Mouse (Mus musculus): ENCODE measurements around the gene Ptprt. TPM values are rescaled to one million over a fixed set of nuclear protein-coding genes. Genes with fewer than 3 reads are reported as not detected.

Gene Ptprt
- polyA plus RNA-seq, 1 experiment, result not detected

DNA sequence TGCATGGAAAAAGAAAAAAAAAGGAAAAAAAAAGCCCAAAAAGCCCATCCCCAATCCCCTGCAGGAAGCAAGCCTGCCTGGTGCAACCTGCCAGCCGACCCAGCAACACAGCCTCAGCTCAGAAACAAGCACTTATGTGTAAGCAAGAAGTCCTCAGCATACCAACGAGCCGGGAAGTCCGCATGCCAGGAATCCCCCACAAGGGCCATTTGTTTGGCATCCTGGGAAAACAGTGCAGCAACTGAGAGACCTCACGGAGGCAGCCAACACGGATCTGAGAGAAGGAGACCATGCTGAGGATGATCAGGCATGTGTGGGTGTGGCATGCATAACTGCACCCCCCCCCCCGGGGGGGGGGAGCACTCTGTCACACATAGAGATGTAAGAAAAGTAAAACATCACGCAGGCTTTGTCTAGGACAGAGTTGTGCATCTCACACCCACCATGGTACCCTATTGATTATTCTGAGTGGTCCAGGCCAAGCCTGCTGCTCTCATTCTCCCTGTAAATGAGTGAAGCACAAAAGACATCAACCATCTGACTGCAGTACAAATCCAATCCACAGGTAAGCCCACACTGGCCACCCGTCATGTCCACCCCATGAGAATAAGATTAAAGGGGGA is 24.4 kb downstream of the Ptprt start:
- Histone ChIP-seq H3K27ac (replicated peaks; ENCODE audit: low read depth, low read length) (no peak overlapping the region), H3K4me1 (ENCODE audit: control insufficient read depth, insufficient read depth, insufficient read length, low read length) (no peaks in the 10 kb centered on the region), H3K4me3 (ENCODE audit: insufficient read depth, low read depth, low read length) (no peak overlapping the region)

DNA sequence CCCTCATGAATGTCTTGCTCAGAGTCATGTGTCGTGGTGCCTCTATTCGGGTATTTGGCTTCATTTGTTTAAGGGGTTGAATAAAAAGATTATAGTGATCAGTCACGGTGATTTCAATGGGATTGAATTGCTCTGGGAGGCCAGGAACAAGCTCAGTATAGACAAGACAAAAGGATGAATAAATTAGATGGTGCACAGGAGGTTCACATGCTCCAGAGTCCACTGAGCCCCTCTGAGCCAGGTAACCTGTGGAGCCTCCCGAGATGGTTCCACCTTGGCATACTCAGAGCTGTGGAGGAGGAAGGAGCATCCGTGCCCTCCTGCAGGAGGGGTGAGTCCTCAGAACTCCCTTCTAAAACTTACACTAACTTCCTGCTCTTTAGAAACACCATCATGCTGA is 26.0 kb downstream of the Ptprt start:
- H3K4me3 ChIP-seq (ENCODE audit: insufficient read depth, low read depth, low read length), result no peak overlapping the region
- no peaks in the 10 kb centered on the region for H3K4me1 ChIP-seq (ENCODE audit: control insufficient read depth, insufficient read depth, insufficient read length, low read length)
- H3K27ac ChIP-seq (replicated peaks; ENCODE audit: low read depth, low read length), result no peak overlapping the region

DNA sequence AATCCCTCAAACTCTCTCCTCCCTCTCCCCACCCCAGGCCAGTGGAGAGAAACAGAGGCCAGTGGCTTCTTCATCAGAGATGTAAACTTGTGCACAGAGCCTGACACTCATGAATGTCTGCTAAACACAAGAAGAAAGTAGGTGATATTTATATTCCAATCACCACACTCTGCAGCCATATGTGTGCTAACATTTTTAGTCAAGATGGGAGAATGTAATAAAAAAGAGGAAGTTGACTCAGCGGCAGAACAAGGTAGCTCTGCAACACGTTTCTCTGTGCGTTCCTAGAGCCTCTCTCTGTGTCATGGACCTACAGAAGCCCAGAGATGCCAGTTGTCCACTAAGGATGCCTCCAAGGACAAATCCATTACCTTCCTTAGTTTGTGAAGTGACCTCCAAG is 34.9 kb downstream of the Ptprt start:
- Histone ChIP-seq H3K4me1 (ENCODE audit: control insufficient read depth, insufficient read depth, insufficient read length, low read length) (no peaks in the 10 kb centered on the region), H3K4me3 (ENCODE audit: insufficient read depth, low read depth, low read length) (no peak overlapping the region), H3K27ac (replicated peaks; ENCODE audit: low read depth, low read length) (no peak overlapping the region)

DNA sequence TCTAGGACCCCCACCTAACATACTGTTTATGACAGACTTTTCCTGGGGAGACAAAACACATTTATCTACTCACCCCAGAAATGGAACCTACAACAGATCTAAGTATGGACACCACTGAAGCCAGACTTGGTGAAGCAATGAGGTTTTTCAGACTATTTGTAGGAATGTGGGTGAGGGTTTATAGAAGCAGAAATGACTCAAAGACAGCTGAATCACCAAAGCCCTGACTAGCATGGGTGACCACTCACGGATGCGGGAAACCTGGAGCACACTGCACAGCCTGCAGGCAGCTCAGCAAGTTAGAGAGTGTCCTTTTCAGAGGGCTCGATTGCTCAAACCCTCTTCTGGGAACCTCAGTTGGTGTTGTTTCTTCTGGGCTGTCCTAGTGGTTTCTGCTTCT is 36.2 kb downstream of the Ptprt start:
- Histone ChIP-seq H3K4me3 (ENCODE audit: insufficient read depth, low read depth, low read length) (no peak overlapping the region), H3K27ac (replicated peaks; ENCODE audit: low read depth, low read length) (no peak overlapping the region), H3K4me1 (ENCODE audit: control insufficient read depth, insufficient read depth, insufficient read length, low read length) (no peaks in the 10 kb centered on the region)

DNA sequence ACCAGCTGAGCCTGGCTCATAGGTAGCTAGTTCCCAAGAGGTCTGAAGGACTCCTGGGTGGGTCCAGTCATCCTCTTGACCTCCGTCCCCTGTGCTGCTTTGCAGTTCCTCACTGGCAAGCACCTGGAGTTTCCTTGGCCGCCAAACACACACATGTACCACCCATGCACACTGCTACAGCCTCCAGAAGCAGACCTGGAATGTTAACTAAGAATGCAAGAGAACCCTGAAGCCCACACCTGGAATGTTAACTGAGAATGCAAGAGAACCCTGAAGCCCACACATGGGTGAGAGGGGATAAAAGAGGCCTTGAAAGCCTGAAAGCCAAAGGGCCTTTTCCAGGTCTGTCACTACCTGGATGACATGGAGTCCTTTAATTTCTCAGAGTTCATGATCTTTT is 46.7 kb downstream of the Ptprt start:
- H3K4me3 ChIP-seq (ENCODE audit: insufficient read depth, low read depth, low read length), result no peak overlapping the region
- H3K4me1 ChIP-seq (ENCODE audit: control insufficient read depth, insufficient read depth, insufficient read length, low read length), result no peaks in the 10 kb centered on the region
- H3K27ac ChIP-seq (replicated peaks; ENCODE audit: low read depth, low read length), result no peak overlapping the region

DNA sequence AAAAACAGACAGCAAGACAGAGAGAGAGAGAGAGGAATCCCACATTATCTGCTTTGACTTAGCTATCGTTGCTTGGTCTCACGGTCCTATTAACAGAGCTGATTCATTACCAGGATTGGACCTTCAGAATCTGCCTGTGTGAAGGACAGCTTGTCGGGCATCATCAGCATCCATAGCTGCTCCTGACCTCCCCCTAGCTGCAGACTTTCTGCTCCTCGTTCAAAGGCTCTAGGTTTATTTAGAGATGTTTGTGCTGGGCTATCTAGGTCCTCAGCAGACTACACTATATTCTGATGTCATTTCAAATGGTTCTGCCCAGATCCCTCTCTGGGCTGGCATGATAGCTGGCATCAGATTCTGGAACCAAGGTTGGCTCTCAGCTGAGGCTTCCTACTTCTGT is 47.5 kb downstream of the Ptprt start:
- no peaks in the 10 kb centered on the region for H3K4me1 ChIP-seq (ENCODE audit: control insufficient read depth, insufficient read depth, insufficient read length, low read length)
- no peak overlapping the region for H3K27ac ChIP-seq (replicated peaks; ENCODE audit: low read depth, low read length)

DNA sequence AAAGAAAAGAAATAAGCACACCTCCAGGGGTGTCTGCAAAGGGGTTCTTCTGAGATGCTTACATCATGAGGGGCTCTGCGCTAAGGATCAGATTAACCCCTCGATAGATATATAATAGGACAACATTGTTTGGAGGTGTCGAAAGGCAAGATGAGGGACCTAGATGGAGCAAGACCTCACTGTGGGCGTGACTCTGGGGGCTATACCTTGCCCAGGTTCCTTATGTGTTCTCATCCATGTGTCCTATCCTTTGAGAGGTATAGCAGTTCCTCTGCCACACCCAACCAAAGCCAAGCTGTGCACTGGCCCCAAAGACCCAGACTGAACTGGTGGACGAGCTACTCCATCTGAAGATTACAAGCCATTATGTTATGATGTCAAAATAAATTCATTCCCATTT is 58.2 kb downstream of the Ptprt start:
- H3K4me1 ChIP-seq (ENCODE audit: control insufficient read depth, insufficient read depth, insufficient read length, low read length), result no peaks in the 10 kb centered on the region
- H3K27ac ChIP-seq (replicated peaks; ENCODE audit: low read depth, low read length), result no peak overlapping the region
- no peak overlapping the region for H3K4me3 ChIP-seq (ENCODE audit: insufficient read depth, low read depth, low read length)

More for the DNA sequence above, 47.5 kb downstream of the Ptprt start:
- H3K4me3 ChIP-seq (ENCODE audit: insufficient read depth, low read depth, low read length), result no peak overlapping the region

DNA sequence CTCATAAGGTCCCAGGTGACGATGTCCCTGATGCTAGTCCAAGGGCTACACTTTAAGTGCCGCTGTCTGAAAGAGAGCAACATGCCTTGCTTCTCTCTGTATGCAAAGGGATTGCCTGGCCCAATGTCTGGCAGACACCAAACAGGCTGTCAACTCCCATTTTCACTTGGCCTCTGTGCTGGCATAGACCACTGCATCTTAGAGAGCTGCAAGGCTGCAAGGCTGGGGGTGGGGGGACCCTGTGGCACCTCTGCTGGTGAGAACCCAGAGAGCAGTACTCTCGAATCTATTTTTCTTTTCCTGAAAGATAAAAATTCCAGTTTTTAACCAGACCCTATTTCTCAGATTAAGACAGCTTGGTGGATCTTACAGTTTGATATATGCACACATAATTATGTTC is 69.6 kb downstream of the Ptprt start:
- no peak overlapping the region for H3K27ac ChIP-seq (replicated peaks; ENCODE audit: low read depth, low read length)
- no peak overlapping the region for H3K4me3 ChIP-seq (ENCODE audit: insufficient read depth, low read depth, low read length)
- H3K4me1 ChIP-seq (ENCODE audit: control insufficient read depth, insufficient read depth, insufficient read length, low read length), result no peaks in the 10 kb centered on the region

DNA sequence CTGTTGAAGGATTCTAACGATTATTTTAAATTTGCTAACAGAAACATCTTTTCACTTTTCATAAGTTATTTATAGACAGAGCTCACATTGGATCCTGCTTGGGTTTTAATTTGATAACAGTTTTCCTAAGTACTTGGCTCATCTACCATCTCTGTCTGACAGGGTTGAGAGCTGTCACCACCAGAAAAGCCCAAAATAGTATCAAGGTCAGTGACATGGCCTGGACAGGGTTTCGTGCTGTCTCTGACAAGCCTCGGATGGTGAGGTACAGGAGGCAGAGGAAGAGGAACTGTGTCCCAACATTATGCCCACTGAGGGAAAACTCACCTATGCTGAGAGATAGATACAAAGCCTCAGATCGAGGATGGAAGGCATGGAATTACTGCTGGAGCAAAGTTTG is 79.3 kb downstream of the Ptprt start:
- H3K4me3 ChIP-seq (ENCODE audit: insufficient read depth, low read depth, low read length), result no peak overlapping the region
- H3K4me1 ChIP-seq (ENCODE audit: control insufficient read depth, insufficient read depth, insufficient read length, low read length), result no peaks in the 10 kb centered on the region
- no peak overlapping the region for H3K27ac ChIP-seq (replicated peaks; ENCODE audit: low read depth, low read length)

DNA sequence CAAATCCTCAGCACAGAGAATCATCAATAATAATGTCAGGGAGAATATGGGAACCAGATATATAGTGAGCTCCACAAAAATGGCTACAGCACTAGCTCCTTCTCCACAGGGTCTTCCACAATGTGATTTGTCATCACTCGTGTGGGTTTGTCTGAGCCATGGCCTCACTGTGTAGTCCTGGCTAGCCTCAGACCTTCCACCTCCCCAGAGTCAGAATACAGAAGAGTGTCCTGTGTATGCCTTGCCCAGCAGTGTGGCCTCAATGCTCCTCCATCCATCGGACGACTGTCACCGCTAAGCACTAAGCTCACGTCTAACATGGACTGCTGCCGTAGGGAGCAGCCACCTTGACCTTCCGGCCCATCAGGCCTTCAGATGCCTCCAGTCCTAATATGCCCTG is 83.1 kb downstream of the Ptprt start:
- Histone ChIP-seq H3K4me1 (ENCODE audit: control insufficient read depth, insufficient read depth, insufficient read length, low read length) (no peaks in the 10 kb centered on the region), H3K27ac (replicated peaks; ENCODE audit: low read depth, low read length) (no peak overlapping the region), H3K4me3 (ENCODE audit: insufficient read depth, low read depth, low read length) (no peak overlapping the region)

DNA sequence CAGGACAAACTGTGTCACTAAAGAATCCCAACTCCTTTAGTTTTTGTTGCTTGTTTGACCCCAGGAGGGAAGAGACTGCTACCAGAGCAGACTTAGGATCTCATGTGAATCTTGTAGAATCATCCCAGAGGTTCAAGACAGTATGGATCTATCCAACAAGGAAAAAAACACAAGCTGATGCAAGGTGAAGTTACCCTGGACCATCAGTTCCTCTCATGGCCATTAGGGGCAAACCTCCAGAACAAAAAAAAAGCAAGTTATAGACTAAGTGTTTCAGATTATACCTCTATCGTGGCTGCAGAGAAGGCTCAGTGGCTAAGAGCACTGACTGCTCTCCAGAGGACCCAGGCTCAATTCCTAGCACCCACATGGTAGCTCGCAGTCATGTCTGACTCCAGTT is 88.1 kb downstream of the Ptprt start:
- Histone ChIP-seq H3K4me3 (ENCODE audit: insufficient read depth, low read depth, low read length) (no peak overlapping the region), H3K4me1 (ENCODE audit: control insufficient read depth, insufficient read depth, insufficient read length, low read length) (no peaks in the 10 kb centered on the region)

DNA sequence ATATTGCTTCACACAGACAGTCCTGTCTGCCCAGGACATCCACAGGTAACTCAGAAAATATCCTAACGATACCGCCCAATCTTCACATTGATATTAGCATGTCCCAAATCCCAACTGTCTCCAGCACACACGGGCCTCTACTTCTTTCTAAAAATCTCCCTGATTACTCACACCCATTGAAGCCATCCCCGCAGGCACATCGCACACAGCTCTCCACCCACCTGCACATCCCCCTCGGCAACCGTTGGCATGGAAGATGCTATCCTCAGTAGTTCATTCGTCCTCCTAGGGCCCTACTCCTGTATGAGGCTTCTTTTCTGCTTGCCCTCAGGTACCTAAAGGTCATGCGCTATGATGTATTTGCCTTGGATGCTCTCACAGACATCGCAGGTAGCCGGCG is 89.9 kb downstream of the Ptprt start:
- no peaks in the 10 kb centered on the region for H3K4me1 ChIP-seq (ENCODE audit: control insufficient read depth, insufficient read depth, insufficient read length, low read length)
- no peak overlapping the region for H3K27ac ChIP-seq (replicated peaks; ENCODE audit: low read depth, low read length)
- H3K4me3 ChIP-seq (ENCODE audit: insufficient read depth, low read depth, low read length), result no peak overlapping the region

More for the DNA sequence above, 88.1 kb downstream of the Ptprt start:
- H3K27ac ChIP-seq (replicated peaks; ENCODE audit: low read depth, low read length), result no peak overlapping the region

DNA sequence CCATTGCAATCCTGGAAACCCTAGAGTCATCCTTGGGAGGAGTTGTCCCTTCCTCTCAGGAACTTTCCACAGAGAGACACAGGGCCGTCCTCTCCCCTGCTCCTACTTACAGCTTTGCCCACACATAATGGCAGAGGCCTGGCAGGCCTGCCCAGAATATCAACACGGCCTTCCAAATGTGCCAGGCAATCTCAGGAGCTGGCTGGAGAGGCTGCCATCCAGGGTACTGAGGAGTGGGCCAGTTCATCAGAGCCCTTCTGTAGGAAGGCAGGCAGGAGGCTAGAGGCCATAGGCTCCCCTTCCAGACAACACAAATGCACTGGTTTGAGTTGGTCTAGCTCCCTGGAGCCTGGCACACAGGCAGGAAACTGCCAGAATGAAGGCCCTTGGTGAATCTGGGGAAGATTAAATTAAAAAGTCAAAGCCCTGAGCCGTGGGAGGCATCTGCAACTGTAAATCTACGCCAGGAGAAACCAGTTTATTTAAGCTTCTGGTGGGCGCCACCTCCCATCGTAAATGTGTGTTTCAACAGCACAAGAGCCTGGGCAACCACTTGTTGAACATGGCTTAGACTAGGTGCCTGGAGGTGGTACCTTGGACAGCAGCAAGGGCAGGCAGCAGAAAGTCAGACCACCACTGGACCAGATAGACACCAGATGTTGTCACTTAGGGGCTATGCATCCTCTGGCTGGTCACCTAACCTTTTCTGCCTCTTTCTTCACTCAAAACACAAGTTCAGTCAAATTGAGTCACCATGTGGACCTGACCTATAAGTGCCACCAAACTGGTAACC is 92.4 kb downstream of the Ptprt start:
- Histone ChIP-seq H3K4me3 (ENCODE audit: insufficient read depth, low read depth, low read length) (no peak overlapping the region), H3K4me1 (ENCODE audit: control insufficient read depth, insufficient read depth, insufficient read length, low read length) (no peaks in the 10 kb centered on the region), H3K27ac (replicated peaks; ENCODE audit: low read depth, low read length) (no peak overlapping the region)

DNA sequence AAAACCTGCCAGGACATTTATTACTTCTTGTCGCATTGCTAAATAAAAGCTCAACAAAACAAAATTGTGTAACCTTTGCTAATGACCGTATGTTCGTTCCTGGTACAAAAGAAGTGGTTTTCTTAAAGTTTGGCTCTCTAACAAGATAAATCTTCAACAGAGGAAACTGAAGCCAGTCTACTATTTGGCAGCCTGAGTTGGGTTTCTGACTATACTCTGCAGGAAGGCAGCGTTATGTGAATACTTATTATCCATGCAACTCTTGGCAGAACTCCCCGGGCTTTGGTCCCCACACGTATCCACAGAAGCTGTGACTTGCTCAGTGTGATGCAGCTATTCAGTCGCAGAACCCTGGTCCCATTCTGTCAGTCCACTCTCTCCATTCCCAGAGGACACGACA is 112.6 kb downstream of the Ptprt start:
- no peak overlapping the region for H3K27ac ChIP-seq (replicated peaks; ENCODE audit: low read depth, low read length)
- H3K4me3 ChIP-seq (ENCODE audit: insufficient read depth, low read depth, low read length), result no peak overlapping the region
- no peaks in the 10 kb centered on the region for H3K4me1 ChIP-seq (ENCODE audit: control insufficient read depth, insufficient read depth, insufficient read length, low read length)

DNA sequence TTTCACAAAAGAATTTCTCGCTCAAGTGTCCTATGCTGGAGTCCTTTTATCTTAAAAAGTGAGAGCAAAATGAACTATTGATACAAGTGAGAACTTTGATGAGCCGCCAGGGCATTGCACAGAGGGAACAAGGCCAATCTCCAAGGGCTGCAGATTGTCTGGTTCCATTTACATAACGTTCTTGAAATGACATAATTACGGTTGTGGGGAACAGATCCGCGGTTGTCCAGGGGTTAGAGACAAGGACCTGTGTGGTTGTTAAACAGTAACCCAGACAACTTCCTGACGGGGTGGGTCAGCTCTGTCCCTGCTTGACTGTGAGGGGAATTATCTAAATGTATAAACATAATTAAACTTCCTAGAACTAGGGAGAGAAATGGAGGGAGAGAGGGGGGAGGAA is 129.3 kb downstream of the Ptprt start:
- no peak overlapping the region for H3K27ac ChIP-seq (replicated peaks; ENCODE audit: low read depth, low read length)
- no peaks in the 10 kb centered on the region for H3K4me1 ChIP-seq (ENCODE audit: control insufficient read depth, insufficient read depth, insufficient read length, low read length)
- no peak overlapping the region for H3K4me3 ChIP-seq (ENCODE audit: insufficient read depth, low read depth, low read length)

DNA sequence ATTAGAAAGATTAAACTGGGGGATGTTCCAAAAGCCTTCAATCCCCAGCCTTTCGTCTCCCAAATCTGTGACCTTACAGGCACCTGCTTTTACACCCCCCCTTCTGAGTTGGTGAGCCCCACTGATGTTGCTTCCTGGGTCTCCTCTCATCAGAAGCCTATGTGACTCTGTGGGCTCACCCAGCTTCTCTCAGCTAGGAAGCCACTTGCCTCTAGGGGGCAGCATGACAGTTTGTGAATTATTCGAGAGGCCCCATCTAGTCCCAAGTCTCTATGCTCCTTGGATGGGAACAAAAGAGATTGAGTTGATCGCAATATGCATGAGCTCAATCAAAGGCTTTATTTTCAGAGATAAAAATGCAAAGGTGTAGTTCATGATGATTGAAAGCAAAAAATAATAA is 132.0 kb downstream of the Ptprt start:
- H3K4me1 ChIP-seq (ENCODE audit: control insufficient read depth, insufficient read depth, insufficient read length, low read length), result no peaks in the 10 kb centered on the region
- no peak overlapping the region for H3K27ac ChIP-seq (replicated peaks; ENCODE audit: low read depth, low read length)
- H3K4me3 ChIP-seq (ENCODE audit: insufficient read depth, low read depth, low read length), result no peak overlapping the region

All from brown adipose tissue, adult 24 weeks (tissue).